Mouse (Mus musculus) spleen, adult 2 months (tissue): Measurements from ENCODE around the gene Clstn2.

Experiments
- CTCF ChIP-seq: fragments of 200-500 bp; IDR thresholded peaks from 2 replicates; pipeline ENCODE4 v1.5.1; 2011; ENCODE audit warnings: mild to moderate bottlenecking, inconsistent platforms; ENCODE audit not compliant: insufficient read depth, insufficient read length, insufficient replicate concordance; ENCODE audit errors: extremely low read depth
- POLR2A ChIP-seq: fragments of 200-500 bp; IDR thresholded peaks from 2 replicates; pipeline ENCODE4 v1.6.1; 2011; ENCODE audit warnings: low read depth, low read length, inconsistent platforms

- no peak for TF ChIP-seq CTCF
- no peak for TF ChIP-seq POLR2A
These were observed 205.3 kb downstream of the Clstn2 start for GRCm38 (mm10) chr9:97827689-97828088.
